Mouse (Mus musculus) left cerebral cortex, adult 11 months (tissue): ENCODE measurements around the gene Ldlrap1.

ENCODE experiments used
- DNase-seq: peaks from one replicate; pipeline ENCODE4 v3.0.0; 2022; ENCODE audit warnings: low spot score

Ldlrap1 gene

DNA sequence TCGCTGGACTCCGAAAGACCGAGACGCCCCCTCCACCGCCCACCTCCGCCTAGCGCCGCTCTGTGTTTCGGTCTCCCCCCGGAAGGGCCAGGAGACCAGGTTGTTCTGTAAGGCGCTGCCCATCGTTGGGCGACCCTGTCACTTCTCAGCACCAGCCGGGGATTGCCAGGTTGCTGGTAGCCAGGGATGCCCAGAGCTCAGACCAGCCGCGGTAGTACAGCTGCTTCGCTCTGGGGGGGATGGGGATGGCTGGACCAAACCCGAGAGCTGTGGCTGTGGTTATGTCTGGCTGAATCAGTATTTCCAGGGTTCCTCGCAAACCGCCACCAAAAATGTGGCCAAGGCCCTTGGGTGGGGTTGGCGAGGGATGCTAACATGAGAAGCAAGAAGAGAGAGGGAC is 63.2 kb downstream of the Ldlrap1 start:
- no peak for DNase-seq

DNA sequence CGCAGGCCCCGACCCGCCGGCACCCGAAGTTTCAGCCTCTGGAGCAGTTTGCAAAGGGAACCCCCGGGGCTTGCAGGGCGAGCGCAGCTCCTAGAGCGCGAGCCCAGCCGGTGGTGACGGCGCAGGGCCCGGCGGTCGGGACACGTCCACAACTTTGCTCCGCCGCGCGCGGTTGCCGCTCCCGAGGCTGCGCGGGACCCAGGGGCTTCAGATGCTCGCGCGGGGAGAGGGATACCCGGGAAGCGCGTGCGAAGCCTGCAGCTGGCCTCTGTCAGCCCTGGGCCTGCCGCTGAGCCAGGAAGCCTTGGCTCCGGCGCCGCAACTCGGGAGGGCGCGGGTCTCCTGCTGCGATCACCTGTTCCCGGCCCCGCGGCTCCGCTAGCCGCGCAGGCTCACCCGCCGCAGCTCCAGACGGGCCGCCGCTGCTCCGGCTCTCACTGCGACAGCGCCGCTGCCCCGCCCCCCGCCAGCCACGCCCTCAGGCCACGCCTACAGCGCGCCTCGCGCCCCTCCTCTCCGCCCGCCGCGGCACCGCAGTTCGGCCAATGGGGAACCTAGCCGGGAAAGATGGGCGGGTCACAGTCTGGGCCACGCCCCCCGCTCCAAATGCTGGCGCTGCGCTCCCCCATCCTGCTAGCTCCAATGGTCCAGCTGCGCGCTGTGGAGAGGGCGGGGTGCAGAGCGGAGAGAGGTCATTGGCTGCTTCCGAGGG is 63.8 kb downstream of the Ldlrap1 start, which contains the start of gene Man1c1:
Man1c1 (minus strand) TSS at position 456 of the 712 bp plus-strand sequence.
- peak; percentile 98 for DNase-seq

DNA sequence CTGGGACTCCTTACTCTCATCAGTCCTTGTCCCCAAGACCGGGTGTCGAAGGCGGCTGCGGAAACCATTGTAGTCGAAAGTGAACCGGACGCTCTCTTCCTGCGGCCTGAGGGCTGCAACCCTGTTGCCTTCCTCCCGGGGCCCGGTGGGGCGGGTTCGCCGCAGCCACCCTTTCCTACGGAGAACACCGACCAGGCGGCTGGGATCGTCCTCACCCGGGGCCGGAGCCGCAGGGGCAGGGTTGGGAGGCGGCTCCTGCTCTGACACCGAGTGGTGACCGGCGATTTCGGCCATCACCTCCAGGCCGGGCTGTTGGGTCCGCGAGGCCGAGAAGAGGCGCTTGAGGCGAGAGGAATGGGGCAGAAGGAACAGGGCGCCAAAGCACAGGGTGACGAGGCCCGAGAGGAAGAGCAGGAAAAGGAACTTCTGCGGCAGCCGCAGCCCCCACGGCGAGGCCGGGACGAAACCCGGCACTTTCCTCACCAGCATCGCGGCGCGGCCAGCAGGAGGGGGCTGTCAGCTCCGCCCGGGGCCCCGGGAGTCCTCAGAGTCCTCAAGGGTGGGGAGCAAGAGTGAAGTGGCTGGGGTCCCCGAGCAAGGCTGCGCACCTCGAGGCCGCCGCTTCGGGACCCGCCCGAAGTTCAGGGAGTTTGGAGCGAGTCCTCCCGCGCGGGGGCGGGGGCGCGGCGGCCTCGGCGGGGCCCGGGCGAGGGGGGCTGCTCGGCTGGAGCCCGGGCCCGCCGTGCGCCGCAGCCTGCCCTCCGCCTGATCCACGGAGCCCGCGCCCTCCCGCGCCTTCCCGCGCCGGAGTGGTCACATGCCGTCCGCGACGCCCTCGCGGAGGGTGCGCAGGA is 64.6 kb downstream of the Ldlrap1 start:
- no peak for DNase-seq

DNA sequence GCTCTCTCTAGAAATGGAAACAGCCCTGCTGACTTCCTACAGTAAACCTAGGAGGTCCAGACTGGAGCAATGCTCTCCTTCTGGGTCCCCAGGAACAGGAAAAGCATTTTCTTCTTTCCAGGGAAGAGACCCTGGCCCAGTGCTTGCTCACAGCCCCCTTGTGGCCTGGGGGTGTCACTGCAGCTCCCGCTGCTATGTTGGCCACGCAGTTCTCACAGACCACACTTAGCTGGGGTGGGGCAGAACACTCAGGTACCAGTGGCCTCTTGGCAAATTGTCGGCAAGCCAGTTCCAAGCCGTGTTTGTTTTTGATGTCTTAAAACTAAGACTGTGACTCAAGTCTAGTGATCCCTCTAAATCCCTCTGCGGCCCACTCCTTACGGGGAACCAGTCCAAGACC is 65.9 kb downstream of the Ldlrap1 start:
- DNase-seq: no peak

DNA sequence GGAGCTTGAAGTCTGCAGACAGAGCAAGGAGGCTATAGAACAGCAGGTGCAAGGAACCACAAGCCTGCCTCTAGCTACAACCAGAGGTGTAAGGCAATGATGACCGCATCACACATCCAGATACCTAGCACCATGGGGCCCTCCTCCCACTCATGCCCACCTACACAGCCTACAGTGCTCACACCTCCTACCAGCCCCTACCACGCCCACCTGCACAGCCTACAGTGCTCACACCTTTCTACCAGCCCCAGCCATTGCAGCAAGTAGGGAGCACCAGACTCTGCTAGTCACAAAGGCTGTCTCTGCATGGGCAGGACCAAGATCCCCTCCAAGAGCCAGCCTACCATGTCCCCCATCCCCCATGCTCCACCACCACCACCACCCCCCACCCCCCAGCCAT is 66.9 kb downstream of the Ldlrap1 start:
- no peak for DNase-seq

DNA sequence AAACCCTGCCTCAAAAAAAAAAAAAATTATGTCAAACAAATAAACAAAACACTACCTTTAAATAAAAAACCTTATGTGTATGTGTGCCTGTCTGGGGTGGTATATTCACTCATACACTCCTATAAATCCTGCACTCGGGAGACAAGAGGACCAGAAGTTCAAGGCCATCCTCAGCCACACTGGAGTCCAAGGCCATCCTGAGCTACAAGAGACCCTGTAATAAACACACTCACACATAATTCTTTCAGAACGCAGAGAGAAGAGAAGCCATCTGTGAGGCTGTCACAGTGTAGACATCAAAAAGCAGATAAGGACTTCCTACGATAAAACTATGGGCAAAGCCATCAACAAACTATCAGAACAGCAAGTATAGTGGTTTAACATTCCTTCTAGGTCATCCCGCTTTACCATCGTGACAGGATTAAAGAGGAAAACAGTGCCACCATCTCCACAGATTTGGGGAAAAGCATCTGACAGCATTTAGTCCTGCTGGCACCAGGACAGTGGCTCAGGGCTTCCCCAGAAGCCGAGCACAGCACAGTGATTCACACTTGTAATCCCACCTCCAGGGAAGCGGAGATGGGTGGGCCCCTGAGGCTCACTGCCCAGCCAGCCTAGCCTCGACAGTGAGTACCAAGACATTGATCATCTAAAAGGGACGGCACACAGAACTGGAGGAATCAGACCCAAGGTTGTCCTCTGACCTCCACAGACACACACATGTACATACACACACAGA is 74.5 kb downstream of the Ldlrap1 start:
- no peak for DNase-seq

DNA sequence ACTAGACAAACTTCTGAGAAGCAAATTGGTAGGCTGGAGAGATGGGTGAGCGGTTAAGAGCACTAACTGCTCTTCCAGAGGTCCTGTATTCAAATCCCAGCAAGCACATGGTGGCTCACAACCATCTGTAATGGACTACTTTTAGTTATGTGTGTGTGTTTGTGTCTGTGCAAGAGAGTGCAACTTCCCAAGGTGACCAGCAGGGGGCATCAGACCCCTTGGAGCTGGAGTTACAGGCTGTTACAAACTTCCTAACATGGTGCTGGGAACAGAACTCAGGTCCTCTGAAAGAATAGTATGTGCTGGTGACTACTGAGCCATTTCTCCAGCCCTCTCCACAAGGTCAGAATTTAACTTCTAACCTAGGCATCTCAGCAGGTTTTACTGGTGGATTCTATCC is 75.4 kb downstream of the Ldlrap1 start:
- DNase-seq: no peak
